Mouse (Mus musculus) liver, embryonic 13.5 days (tissue): ENCODE results near the gene Hmgb1. TPM values are rescaled to one million over a fixed set of nuclear protein-coding genes. Genes with fewer than 3 reads are reported as not detected.
A peak's percentile ranks its signal among the peaks of the same experiment; 100 is the strongest.

Experiments
- ATAC-seq: fragments of 200-750 bp; cut with Nextera tagmentation; 2 replicates; pipeline ENCODE4 v1.8.0; 2017; ENCODE audit warnings: low read depth, mild to moderate bottlenecking, moderate number of reproducible peaks, moderate library complexity
- DNase-seq: peaks from one replicate; pipeline ENCODE4 v3.0.0; 2022
- H3K27ac ChIP-seq: fragments of 300-500 bp; sonication (generic); 2 replicates; pipeline ENCODE4 v1.5.1; 2015; ENCODE audit warnings: moderate library complexity, mild to moderate bottlenecking, inconsistent platforms
- H3K27me3 ChIP-seq: fragments of 300-500 bp; sonication (generic); 2 replicates; pipeline ENCODE4 v1.6.1; 2015; ENCODE audit warnings: mild to moderate bottlenecking, inconsistent platforms
- H3K36me3 ChIP-seq: fragments of 300-500 bp; sonication (generic); 2 replicates; pipeline ENCODE4 v1.6.1; 2015; ENCODE audit warnings: mild to moderate bottlenecking, inconsistent platforms
- H3K4me1 ChIP-seq: fragments of 300-500 bp; sonication (generic); replicated peaks from 2 replicates; pipeline ENCODE4 v1.6.1; 2015; ENCODE audit warnings: inconsistent platforms
- H3K4me2 ChIP-seq: fragments of 300-500 bp; sonication (generic); 2 replicates; pipeline ENCODE4 v1.6.1; 2015; ENCODE audit warnings: inconsistent platforms, mild to moderate bottlenecking, moderate library complexity
- H3K4me3 ChIP-seq: fragments of 300-500 bp; sonication (generic); replicated peaks from 2 replicates; pipeline ENCODE4 v1.5.1; 2015; ENCODE audit warnings: mild to moderate bottlenecking, inconsistent platforms
- H3K9ac ChIP-seq: fragments of 300-500 bp; sonication (generic); 2 replicates; pipeline ENCODE4 v1.6.1; 2015; ENCODE audit warnings: mild to moderate bottlenecking, inconsistent platforms
- H3K9me3 ChIP-seq: fragments of 300-500 bp; sonication (generic); replicated peaks from 2 replicates; pipeline ENCODE4 v1.6.1; 2016; ENCODE audit warnings: inconsistent platforms
- WGBS: fragments of 180-500 bp; shearing (Covaris S2); methylation state at CpG from one replicate; pipeline ENCODE4 v1.1.7; 2015; ENCODE audit not compliant: insufficient replicate concordance; 5-methylcytosine and 5-hydroxymethylcytosine counted together
- polyA plus RNA-seq: library from polyadenylated mRNA; unstranded; fragments of >200 nt; fragmentation: Nextera tagmentation; extraction: Ambion mirVana; gene quantifications from 2 replicates; pipeline ENCODE4 v1.2.1, GENCODE M21; 2015

The Hmgb1 gene
- polyA plus RNA-seq, 1 experiment from 2014 or later, result 678 TPM

DNA sequence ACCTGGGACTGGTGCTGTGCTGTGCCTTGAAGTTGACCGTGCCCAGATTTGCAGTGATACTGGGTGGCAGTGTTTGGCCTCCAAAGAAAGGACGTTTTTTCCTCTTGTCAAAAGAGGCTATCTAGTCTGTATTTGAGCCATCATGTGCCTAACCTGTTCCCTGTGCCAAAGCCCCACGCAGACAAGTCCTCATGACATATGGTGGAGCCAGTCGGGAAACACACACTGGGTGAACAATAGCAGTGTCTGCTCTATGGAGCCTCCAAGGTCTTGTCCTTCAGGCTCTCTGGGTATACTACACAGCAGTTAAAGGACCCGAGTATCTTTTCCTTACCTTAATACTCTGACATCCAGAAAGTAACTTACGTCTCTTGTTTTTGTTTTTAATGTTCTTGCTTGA, 141.0 kb downstream of the Hmgb1 start:
- H3K27me3 ChIP-seq, result no peaks in the 10 kb centered on the region
- 77% methylated on average over 6 of the region's 6 CpGs for WGBS
- no peak overlapping the region for H3K4me3 ChIP-seq
- ATAC-seq (no peak), DNase-seq (no peak)
- peaks cover 17% of the 10 kb centered on the region for H3K36me3 ChIP-seq
- H3K27ac ChIP-seq, result no peak overlapping the region
- H3K4me1 ChIP-seq, result no peaks in the 10 kb centered on the region
- no peak overlapping the region for H3K9ac ChIP-seq
- H3K4me2 ChIP-seq, result no peak overlapping the region
- H3K9me3 ChIP-seq, result 0 out of 2 replicates have a peak, but pooled peaks cover 6% of the 10 kb centered on the region

DNA sequence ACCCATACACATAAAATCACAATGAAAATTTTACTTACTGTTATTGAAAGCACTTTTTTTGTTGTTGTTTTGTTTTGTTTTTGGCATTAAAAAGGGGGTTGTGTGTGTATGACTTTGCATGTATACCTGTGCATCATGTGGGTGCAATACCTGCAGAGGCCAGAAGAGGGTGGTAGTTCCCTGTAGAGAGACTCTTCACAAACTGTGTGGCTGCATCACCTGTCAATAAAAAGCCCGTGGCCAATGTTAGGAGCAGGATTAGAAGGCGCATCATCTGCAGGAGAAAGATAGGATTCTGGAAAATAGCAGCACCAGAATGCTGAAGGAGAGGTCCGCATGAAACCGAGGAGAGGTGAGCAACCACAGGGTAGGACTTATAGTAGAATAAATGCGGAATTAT, 144.5 kb downstream of the Hmgb1 start:
- ATAC-seq (no peak), DNase-seq (peak; percentile 45)
- Histone ChIP-seq H3K27ac (no peak overlapping the region), H3K9ac (no peak overlapping the region), H3K27me3 (no peaks in the 10 kb centered on the region), H3K4me3 (no peak overlapping the region), H3K36me3 (no peaks in the 10 kb centered on the region), H3K9me3 (0 out of 2 replicates have a peak, but pooled peaks cover 6% of the 10 kb centered on the region), H3K4me1 (no peaks in the 10 kb centered on the region), H3K4me2 (no peak overlapping the region)
- 87% methylated on average over 5 of the region's 5 CpGs for WGBS

DNA sequence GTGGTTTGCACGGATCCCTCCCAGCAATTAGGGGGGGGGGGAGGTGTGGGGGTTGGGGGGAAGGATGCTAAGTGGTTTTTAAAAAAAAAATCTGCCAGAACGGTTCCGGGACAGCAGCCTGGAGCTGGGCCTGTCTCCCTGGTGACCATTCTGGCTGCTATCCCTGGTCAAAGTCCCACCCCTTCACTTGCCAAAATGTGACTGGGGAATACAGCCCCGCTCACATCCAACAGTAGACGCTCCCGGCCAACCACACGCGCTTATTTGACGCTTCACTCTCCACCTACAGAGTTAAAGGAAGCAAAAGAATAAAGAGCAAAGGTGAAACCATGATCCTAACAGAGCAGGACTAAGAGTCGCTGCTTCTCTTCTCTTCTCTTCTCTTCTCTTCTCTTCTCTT, 146.6 kb downstream of the Hmgb1 start:
- ATAC-seq (no peak), DNase-seq (no peak)
- H3K9me3 ChIP-seq, result 0 out of 2 replicates have a peak, but pooled peaks cover 6% of the 10 kb centered on the region
- H3K27ac ChIP-seq, result no peak overlapping the region
- H3K36me3 ChIP-seq, result no peaks in the 10 kb centered on the region
- H3K4me3 ChIP-seq, result no peak overlapping the region
- WGBS, result 46% methylated on average over 10 of the region's 10 CpGs
- H3K9ac ChIP-seq, result no peak overlapping the region
- H3K4me2 ChIP-seq, result no peak overlapping the region
- H3K4me1 ChIP-seq, result no peaks in the 10 kb centered on the region
- no peaks in the 10 kb centered on the region for H3K27me3 ChIP-seq

DNA sequence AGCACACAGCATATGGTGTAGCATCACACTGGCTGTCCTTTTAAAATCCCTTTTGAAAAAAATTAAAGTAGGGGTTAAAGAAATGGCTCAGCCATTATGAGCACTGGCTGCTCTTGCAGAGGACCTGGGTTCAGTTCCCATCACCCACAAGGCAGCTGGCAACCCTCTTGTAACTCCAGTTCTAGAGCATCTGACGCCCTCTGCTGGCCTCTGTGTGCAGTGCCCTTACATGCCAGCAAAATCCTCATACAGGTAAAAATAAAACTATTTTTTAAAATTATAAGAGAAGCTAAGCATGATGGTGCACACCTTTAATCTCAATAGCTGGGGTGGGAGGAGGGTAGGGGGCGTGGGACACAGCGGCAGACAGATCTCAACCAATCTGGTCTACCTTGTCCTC, 147.4 kb downstream of the Hmgb1 start:
- WGBS, result 77% methylated on average over 3 of the region's 3 CpGs
- no peaks in the 10 kb centered on the region for H3K27me3 ChIP-seq
- H3K9me3 ChIP-seq, result 0 out of 2 replicates have a peak, but pooled peaks cover 6% of the 10 kb centered on the region
- no peak overlapping the region for H3K9ac ChIP-seq
- DNase-seq, result no peak
- no peak overlapping the region for H3K4me3 ChIP-seq
- no peak for ATAC-seq
- H3K27ac ChIP-seq, result no peak overlapping the region
- H3K4me2 ChIP-seq, result no peak overlapping the region
- no peaks in the 10 kb centered on the region for H3K36me3 ChIP-seq
- H3K4me1 ChIP-seq, result peaks cover under 1% of the 10 kb centered on the region; the same call in 1 of the 2 replicates

DNA sequence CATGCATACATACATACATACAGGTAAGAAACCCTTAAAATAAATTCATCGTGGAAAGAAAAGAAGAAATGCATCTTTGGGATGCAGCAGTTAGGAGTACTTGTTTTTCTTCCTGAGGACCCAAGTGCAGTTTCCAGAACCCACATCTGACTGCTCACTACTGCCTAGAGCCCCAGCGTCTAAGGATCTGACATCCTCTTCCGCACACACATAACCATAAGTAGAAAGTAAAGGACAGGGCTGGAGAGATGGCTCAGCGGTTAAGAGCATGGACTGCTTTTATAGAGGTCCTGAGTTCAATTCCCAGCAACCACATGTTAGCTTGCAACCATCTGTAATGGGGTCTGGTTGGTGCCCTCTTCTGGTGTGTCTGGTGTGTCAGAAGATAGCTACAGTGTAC, 151.9 kb downstream of the Hmgb1 start:
- no peak overlapping the region for H3K4me2 ChIP-seq
- H3K4me3 ChIP-seq, result no peak overlapping the region
- H3K36me3 ChIP-seq, result no peaks in the 10 kb centered on the region
- 0 out of 2 replicates have a peak, but pooled peaks cover under 1% of the 10 kb centered on the region for H3K9me3 ChIP-seq
- H3K4me1 ChIP-seq, result peaks cover 32% of the 10 kb centered on the region
- ATAC-seq, result no peak
- no peak overlapping the region for H3K27ac ChIP-seq
- WGBS, result 85% methylated on average over 4 of the region's 4 CpGs
- no peaks in the 10 kb centered on the region for H3K27me3 ChIP-seq
- no peak for DNase-seq
- no peak overlapping the region for H3K9ac ChIP-seq

DNA sequence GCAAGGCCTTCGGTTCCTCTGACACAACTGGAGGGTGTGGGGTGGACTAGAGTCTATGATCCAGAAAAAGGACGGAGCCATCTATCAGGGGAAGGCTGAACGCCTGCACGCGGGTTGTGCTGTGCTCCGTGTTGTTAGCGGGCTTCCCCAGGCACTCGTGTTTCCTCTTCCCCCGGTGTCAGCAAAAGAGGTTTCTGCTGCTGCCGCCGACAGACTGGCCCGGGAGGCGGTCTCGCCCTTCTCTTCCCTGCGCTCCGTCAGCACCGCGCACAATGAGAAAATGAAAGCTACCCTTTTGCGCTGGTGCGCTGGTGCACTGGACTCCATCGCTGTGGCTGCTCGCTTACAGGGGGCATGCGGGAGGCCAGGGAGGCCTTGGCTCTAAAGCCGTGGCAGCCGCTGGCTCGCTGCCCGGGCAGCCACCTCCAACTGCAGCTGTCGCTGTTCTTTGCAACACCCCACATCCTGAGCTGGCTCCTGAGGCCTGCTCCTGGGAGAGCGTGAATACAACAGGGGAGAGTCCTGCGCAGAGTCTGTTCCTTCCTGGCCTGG, 153.0 kb downstream of the Hmgb1 start:
- peak overlapping the region; percentile 62 for H3K4me3 ChIP-seq
- peak overlapping the region; percentile 59 for H3K27ac ChIP-seq
- H3K36me3 ChIP-seq, result no peaks in the 10 kb centered on the region
- H3K4me1 ChIP-seq, result peaks cover 32% of the 10 kb centered on the region
- WGBS, result 5% methylated on average over 30 of the region's 30 CpGs
- peak overlapping the region; percentile 83 for H3K4me2 ChIP-seq
- no peaks in the 10 kb centered on the region for H3K27me3 ChIP-seq
- DNase-seq (peak; percentile 28), ATAC-seq (peak; percentile 68)
- H3K9me3 ChIP-seq, result 0 out of 2 replicates have a peak, but pooled peaks cover 3% of the 10 kb centered on the region
- H3K9ac ChIP-seq, result peak overlapping the region; percentile 76

DNA sequence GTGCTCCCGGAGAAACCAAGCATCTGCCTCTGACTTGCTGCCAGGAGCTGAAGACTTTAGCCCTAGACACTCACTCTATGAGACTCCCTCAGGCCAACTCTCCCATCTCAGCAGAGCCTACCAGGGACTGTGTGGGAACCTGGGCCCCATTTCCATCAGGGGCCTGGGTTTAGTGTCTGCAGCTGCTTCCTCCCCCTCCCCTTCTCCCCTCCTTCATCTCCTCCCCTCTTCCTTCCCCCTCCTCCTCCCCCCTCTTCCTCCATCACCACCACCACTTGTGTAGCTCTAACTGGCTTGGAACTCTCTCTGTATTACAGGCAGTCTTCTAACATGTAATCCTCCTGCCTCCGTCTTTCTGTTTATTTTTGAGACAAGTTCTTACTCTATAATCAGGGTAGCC, 154.2 kb downstream of the Hmgb1 start:
- Histone ChIP-seq H3K4me2 (no peak overlapping the region), H3K9me3 (0 out of 2 replicates have a peak, but pooled peaks cover 3% of the 10 kb centered on the region), H3K27me3 (no peaks in the 10 kb centered on the region), H3K4me1 (peaks cover 32% of the 10 kb centered on the region), H3K9ac (no peak overlapping the region), H3K27ac (no peak overlapping the region), H3K36me3 (no peaks in the 10 kb centered on the region), H3K4me3 (no peak overlapping the region)
- DNase-seq (no peak), ATAC-seq (no peak)
- 50% methylated on average over 2 of the region's 2 CpGs for WGBS

DNA sequence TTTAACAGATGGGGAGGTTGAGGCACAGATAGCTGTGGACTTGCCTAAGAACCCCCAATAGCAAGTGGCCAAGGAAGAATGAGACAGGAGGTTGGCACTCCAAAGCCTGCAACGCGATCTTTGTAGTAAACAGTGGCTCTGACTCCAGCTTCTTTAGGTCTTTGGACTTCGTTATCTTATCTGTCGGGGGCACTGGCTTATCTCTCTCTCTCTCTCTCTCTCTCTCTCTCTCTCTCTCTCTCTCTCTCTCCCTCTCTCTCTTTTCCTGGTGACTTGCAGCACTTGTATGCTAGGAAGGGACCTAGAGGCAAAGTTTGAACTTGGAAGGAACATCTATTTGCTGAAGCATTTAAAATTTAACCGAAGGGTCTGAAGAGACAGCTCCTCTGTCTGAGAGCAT, 155.9 kb downstream of the Hmgb1 start:
- no peak for DNase-seq
- ATAC-seq, result no peak
- Histone ChIP-seq H3K4me1 (peaks cover 32% of the 10 kb centered on the region), H3K9me3 (0 out of 2 replicates have a peak, but pooled peaks cover 3% of the 10 kb centered on the region), H3K36me3 (no peaks in the 10 kb centered on the region), H3K4me3 (no peak overlapping the region), H3K9ac (no peak overlapping the region), H3K27me3 (no peaks in the 10 kb centered on the region), H3K27ac (no peak overlapping the region), H3K4me2 (no peak overlapping the region)
- 18% methylated on average over 5 of the region's 5 CpGs for WGBS

DNA sequence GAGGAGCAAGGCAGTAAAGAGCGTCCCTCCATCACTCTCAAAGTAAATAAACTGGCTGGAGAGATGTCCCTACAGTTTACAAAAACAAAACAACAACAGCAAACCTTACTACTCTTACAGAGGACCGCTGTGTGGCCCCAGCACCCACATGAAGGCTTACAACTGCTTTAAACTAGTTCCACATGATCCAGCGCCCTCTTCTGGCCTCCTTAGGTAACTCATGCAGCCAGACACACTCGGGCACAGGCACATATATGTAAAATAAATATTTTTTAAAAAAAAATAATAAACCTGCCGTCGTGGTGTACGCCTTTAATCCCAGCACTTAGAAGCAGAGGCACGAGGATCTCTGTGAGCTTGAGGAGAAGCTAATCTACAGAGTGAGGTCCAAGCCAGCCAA, 156.9 kb downstream of the Hmgb1 start:
- H3K4me3 ChIP-seq, result no peak overlapping the region
- WGBS, result 66% methylated on average over 8 of the region's 8 CpGs
- DNase-seq (no peak), ATAC-seq (no peak)
- H3K4me1 ChIP-seq, result peaks cover 32% of the 10 kb centered on the region
- H3K36me3 ChIP-seq, result no peaks in the 10 kb centered on the region
- no peak overlapping the region for H3K9ac ChIP-seq
- H3K27ac ChIP-seq, result no peak overlapping the region
- H3K4me2 ChIP-seq, result no peak overlapping the region
- 0 out of 2 replicates have a peak, but pooled peaks cover 3% of the 10 kb centered on the region for H3K9me3 ChIP-seq
- H3K27me3 ChIP-seq, result no peaks in the 10 kb centered on the region

DNA sequence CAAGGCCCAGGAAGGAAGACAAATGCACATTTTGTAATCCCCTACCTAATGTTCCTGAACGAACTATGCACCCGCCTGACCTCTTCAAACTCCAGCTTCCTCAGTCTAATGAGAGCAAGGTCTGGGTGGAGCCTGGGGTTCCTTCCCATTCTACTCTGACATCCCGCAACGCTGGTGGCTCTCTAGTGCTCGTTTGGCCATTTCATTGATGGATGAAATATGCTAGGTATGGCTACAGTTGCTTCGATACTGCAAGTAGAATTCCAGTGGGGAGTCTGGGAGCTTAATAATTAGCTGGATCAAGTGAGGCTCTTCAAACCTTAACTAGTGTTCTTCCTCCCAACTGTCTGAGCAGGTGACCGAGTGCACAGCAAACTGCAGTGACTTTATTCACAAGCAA, 163.2 kb downstream of the Hmgb1 start:
- peaks cover 14% of the 10 kb centered on the region for H3K4me1 ChIP-seq
- H3K36me3 ChIP-seq, result no peaks in the 10 kb centered on the region
- DNase-seq (no peak), ATAC-seq (no peak)
- peaks cover 11% of the 10 kb centered on the region for H3K27me3 ChIP-seq
- no peaks in the 10 kb centered on the region for H3K9me3 ChIP-seq
- H3K27ac ChIP-seq, result no peak overlapping the region
- H3K4me3 ChIP-seq, result no peak overlapping the region
- H3K4me2 ChIP-seq, result peak overlapping the region; percentile 27; the same call in 1 of the 2 replicates
- WGBS, result 31% methylated on average over 7 of the region's 7 CpGs
- H3K9ac ChIP-seq, result no peak overlapping the region

DNA sequence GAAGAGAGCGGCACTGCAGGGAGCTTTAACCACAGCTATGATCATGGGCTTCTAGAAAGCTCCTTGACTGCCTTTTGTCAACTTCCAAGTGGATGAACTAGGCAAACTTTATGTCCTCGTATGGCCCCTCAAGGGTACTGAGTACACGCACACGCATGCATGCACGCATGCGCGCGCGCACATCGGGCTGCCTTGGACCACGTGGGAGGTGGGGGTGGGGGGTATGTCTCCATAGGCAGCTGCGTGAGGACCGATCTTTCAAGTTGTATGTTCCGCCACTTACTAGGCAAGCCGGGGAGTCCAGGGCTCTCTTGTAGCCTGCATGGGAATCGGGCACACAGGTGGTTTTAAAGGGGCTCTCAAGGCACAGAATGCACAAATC, 163.6 kb downstream of the Hmgb1 start:
- DNase-seq (no peak), ATAC-seq (no peak)
- peaks cover 11% of the 10 kb centered on the region for H3K27me3 ChIP-seq
- WGBS, result 52% methylated on average over 16 of the region's 16 CpGs
- H3K4me3 ChIP-seq, result no peak overlapping the region
- H3K36me3 ChIP-seq, result no peaks in the 10 kb centered on the region
- no peak overlapping the region for H3K9ac ChIP-seq
- H3K4me1 ChIP-seq, result peaks cover 18% of the 10 kb centered on the region
- peak overlapping the region; percentile 27 for H3K4me2 ChIP-seq
- no peaks in the 10 kb centered on the region for H3K9me3 ChIP-seq
- no peak overlapping the region for H3K27ac ChIP-seq

DNA sequence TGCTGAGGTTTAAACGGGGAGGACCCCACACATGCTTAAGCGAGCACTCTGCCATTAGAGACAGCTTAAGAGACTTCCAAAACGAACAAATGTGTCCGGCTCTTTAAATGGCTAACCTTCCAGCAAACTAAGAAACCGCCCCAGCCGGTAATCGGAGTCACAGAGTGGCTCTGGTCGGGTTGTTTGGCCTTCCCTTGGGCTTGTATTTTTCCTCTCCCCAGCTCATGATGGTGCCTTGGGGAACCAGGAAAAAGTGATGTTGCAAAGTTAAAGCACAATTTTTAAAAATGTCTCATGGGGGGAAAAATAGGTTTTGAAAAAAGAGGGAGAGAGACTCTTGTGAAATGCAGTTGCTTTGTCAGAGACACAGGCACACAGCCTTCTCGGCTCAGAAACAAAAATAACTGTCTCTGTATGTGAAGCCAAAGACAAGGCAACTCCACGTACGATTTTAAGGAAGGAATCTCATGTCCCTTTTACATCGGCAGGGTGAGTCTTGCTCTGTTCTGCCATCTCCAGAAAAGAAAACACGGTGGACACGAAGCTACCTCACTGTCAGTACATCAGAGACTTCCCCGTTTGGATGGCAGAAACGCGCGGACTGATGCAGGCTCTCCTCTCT, 164.1 kb downstream of the Hmgb1 start:
- Histone ChIP-seq H3K9ac (no peak overlapping the region), H3K4me3 (no peak overlapping the region), H3K27me3 (peaks cover 11% of the 10 kb centered on the region), H3K4me1 (peaks cover 24% of the 10 kb centered on the region), H3K4me2 (peak overlapping the region; percentile 27), H3K27ac (no peak overlapping the region), H3K9me3 (no peaks in the 10 kb centered on the region), H3K36me3 (no peaks in the 10 kb centered on the region)
- no peak for DNase-seq
- no peak for ATAC-seq
- WGBS, result 43% methylated on average over 18 of the region's 18 CpGs
